Mouse (Mus musculus) intestine, embryonic 14.5 days (tissue): ENCODE measurements around the gene Ctsc. TPM values are rescaled to one million over a fixed set of nuclear protein-coding genes. Genes with fewer than 3 reads are reported as not detected.
A peak's percentile ranks its signal among the peaks of the same experiment; 100 is the strongest.

Experiments
- ATAC-seq: fragments of 200-750 bp; cut with Nextera tagmentation; replicated peaks from 2 replicates; pipeline ENCODE4 v1.8.0; 2017; ENCODE audit warnings: low read depth, moderate number of reproducible peaks, moderate TSS enrichment, moderate library complexity; ENCODE audit not compliant: low FRiP score, low TSS enrichment
- DNase-seq: peaks from one replicate; pipeline ENCODE4 v3.0.0-alpha.2; 2018; ENCODE audit warnings: low spot score
- H3K27ac ChIP-seq: fragments of 300-500 bp; sonication (generic); 2 replicates; pipeline ENCODE4 v1.5.1; 2014; ENCODE audit warnings: low read depth, mild to moderate bottlenecking, control low read depth
- H3K27me3 ChIP-seq: fragments of 300-500 bp; sonication (generic); replicated peaks from 2 replicates; pipeline ENCODE4 v1.6.1; 2014; ENCODE audit warnings: low read length, control low read depth; ENCODE audit not compliant: control insufficient read depth, insufficient read depth
- H3K36me3 ChIP-seq: fragments of 300-500 bp; sonication (generic); 2 replicates; pipeline ENCODE4 v1.6.1; 2014; ENCODE audit warnings: low read length, control low read depth; ENCODE audit not compliant: control insufficient read depth, insufficient read depth
- H3K4me1 ChIP-seq: fragments of 300-500 bp; sonication (generic); replicated peaks from 2 replicates; pipeline ENCODE4 v1.6.1; 2014; ENCODE audit warnings: low read length, control low read depth, mixed read lengths; ENCODE audit not compliant: control insufficient read depth, insufficient read depth
- H3K4me2 ChIP-seq: fragments of 300-500 bp; sonication (generic); 2 replicates; pipeline ENCODE4 v1.6.1; 2014; ENCODE audit warnings: low read length
- H3K4me3 ChIP-seq: fragments of 300-500 bp; sonication (generic); 2 replicates; pipeline ENCODE4 v1.5.1; 2014; ENCODE audit warnings: low read depth, low read length, control low read depth, mixed read lengths
- H3K9ac ChIP-seq: fragments of 300-500 bp; sonication (generic); 2 replicates; pipeline ENCODE4 v1.6.1; 2014; ENCODE audit warnings: mild to moderate bottlenecking, low read length
- H3K9me3 ChIP-seq: fragments of 300-500 bp; sonication (generic); 2 replicates; pipeline ENCODE4 v1.6.1; 2016; ENCODE audit warnings: low read length, control low read depth; ENCODE audit not compliant: control insufficient read depth
- WGBS: fragments of 180-500 bp; shearing (Covaris S2); extraction: QIAGEN DNeasy Blood & Tissue Kit; methylation state at CpG from one replicate; pipeline ENCODE4 v1.1.7; 2014; 5-methylcytosine and 5-hydroxymethylcytosine counted together
- polyA plus RNA-seq: library from polyadenylated mRNA; unstranded; fragments of >200 nt; fragmentation: Nextera tagmentation; extraction: Ambion mirVana; gene quantifications from 2 replicates; pipeline ENCODE4 v1.2.1, GENCODE M21; 2014

Ctsc gene
- polyA plus RNA-seq, 1 experiment from 2014 or later, result 62.7 TPM

DNA sequence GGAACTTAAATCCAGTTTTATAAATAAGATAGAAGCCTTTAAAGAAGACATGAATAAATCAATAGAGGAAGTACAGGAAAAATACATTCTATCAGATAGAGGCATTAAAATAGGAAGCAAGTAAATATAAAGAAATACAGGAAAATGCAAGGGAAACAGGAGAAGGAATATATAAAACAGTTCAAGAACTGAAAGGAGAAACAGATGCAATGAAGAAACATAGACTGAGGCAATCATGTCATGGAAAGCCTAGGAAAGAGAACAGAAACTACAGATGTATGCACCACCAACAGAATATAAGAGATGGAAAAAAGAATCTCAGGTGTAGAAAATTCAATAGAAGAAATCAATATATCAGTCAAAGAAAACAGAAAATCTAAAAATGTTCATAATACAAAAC is 25.8 kb upstream of the Ctsc start:
- DNase-seq (no peak), ATAC-seq (no peak)
- Histone ChIP-seq H3K9ac (no peak overlapping the region), H3K4me1 (no peaks in the 10 kb centered on the region), H3K27me3 (no peaks in the 10 kb centered on the region), H3K9me3 (no peaks in the 10 kb centered on the region), H3K36me3 (no peaks in the 10 kb centered on the region), H3K27ac (no peak overlapping the region), H3K4me3 (no peak overlapping the region), H3K4me2 (no peak overlapping the region)

DNA sequence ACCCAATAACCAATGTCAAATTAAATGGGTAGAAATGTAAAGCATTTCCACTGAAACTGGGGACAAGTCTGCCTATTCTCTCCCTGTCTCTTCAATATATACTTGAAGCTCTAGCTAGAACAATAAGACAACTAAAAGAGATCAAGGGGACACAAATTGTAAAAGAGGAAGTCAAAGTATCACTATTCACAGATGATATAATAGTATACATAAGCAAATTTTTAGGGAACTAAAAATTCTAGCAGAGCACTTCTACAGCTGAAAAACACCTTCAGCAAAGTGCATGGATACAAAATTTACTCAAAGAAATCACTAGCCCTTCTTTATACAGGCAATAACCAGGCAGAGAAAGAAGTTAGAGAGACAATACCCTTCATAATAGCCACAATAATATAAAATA is 23.0 kb upstream of the Ctsc start:
- Histone ChIP-seq H3K4me1 (no peaks in the 10 kb centered on the region), H3K4me3 (no peak overlapping the region), H3K4me2 (no peak overlapping the region), H3K9me3 (no peaks in the 10 kb centered on the region), H3K9ac (no peak overlapping the region), H3K27me3 (no peaks in the 10 kb centered on the region), H3K36me3 (no peaks in the 10 kb centered on the region), H3K27ac (no peak overlapping the region)
- DNase-seq (no peak), ATAC-seq (no peak)

DNA sequence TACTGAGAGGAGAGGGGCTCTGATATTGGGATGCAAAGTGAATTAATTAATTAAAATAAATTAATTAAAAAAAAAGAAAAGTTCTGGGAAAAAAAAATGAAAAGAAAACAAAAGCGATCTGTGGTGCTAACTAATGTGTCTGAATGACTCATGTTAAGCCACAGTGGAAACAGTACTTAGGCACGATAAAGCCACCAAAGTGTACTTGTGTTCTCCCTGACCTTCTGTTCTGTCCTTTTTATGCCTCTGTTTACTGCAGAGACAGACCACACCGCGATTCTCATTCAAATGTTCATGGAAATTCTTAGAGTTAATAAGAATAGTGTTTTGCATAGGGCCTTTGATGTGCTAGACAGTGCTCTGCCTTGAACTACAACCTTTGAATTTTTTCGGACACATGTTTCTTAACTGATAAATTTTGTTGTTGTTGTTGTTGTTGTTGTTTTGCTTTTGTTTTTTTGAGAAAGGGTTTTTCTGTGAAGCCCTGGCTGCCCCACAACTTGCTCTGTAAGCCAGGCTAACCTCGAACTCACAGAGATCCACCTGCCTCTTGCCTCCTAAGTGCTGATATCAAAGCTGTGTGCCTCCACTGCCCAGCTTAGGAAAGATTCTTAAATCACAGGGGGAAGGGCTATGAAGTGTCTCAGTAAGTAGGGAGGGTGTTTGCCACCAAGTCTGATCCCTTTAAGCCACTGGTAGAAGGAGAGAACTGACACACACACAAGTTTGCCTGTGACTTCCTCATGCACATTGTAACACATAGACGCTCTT is 18.5 kb upstream of the Ctsc start:
- H3K4me2 ChIP-seq, result no peak overlapping the region
- no peak overlapping the region for H3K4me3 ChIP-seq
- H3K9ac ChIP-seq, result no peak overlapping the region
- no peak overlapping the region for H3K27ac ChIP-seq
- no peaks in the 10 kb centered on the region for H3K36me3 ChIP-seq
- H3K9me3 ChIP-seq, result no peaks in the 10 kb centered on the region
- 66% methylated on average over 7 of the region's 7 CpGs for WGBS
- no peaks in the 10 kb centered on the region for H3K4me1 ChIP-seq
- ATAC-seq, result no peak
- DNase-seq, result no peak
- no peaks in the 10 kb centered on the region for H3K27me3 ChIP-seq

DNA sequence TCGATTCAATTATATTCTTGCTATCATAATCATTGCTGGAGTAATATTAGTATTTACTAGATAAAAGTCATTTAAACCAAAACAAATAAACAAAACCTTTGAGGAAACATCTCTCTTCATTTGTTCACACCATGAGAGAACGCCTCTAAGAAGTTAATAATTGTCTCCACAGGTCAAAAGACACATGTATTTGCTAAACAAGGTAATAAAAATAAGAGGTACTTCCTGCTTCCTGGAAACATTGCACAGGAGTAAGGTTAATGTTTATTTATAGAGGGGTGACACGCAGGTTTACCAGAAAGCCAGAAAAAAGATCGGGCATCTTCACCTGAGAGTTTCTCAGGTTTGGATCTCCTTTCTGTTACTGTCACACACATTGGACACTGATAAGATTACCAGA is 16.1 kb upstream of the Ctsc start:
- no peak for DNase-seq

DNA sequence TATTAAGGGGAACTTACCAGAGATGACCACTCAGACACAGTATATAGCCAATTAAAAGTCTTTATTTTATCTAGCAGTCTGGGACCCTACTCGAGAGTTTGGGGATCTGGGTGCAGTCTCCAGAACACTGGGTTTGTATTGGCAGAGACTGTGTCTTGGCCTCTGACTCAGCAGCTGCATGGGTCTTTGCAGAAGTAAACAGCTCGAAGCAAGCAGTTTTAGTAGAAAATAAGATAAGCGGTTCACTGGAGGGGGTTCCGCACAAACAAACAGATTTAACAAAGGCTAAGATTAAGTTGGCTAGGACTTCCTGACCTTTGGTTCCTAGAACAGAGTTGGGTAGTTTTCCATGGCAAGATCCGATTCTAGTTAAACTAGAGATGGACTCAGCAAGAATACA is 13.0 kb upstream of the Ctsc start:
- no peak overlapping the region for H3K27ac ChIP-seq
- H3K4me2 ChIP-seq, result no peak overlapping the region
- H3K4me3 ChIP-seq, result no peak overlapping the region
- H3K9me3 ChIP-seq, result no peaks in the 10 kb centered on the region
- H3K27me3 ChIP-seq, result no peaks in the 10 kb centered on the region
- H3K4me1 ChIP-seq, result no peaks in the 10 kb centered on the region
- ATAC-seq, result no peak
- WGBS, result 77% methylated on average over 5 of the region's 5 CpGs
- no peak overlapping the region for H3K9ac ChIP-seq
- DNase-seq, result no peak
- H3K36me3 ChIP-seq, result no peaks in the 10 kb centered on the region

More for the DNA sequence above, 16.1 kb upstream of the Ctsc start:
- Histone ChIP-seq H3K4me1 (no peaks in the 10 kb centered on the region), H3K27me3 (no peaks in the 10 kb centered on the region), H3K4me3 (no peak overlapping the region), H3K4me2 (no peak overlapping the region), H3K36me3 (no peaks in the 10 kb centered on the region), H3K27ac (no peak overlapping the region), H3K9ac (no peak overlapping the region), H3K9me3 (no peaks in the 10 kb centered on the region)
- WGBS, result 64% methylated on average over 4 of the region's 4 CpGs
- no peak for ATAC-seq

DNA sequence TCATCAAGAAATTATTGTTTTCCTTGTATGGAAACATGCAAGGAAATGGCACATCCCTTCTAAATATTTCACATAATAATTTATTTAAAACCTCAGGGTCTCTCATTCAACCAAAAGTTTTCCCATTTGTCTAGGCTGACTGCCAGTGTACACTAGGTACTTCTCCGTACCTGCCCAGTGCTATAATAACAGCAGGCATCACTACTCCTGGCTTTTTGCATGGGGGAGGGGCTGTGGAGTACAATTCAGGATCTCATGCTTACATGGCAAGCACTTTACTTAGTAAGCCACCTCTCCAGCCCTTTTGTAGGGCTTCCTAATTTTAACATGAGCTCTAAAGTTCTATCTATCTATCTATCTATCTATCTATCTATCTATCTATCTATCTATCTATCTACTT is 8.0 kb upstream of the Ctsc start:
- H3K9ac ChIP-seq, result no peak overlapping the region
- no peak overlapping the region for H3K4me3 ChIP-seq
- no peaks in the 10 kb centered on the region; the same call in 1 of the 2 replicates for H3K4me1 ChIP-seq
- no peak for ATAC-seq
- no peak overlapping the region for H3K4me2 ChIP-seq
- H3K27me3 ChIP-seq, result no peaks in the 10 kb centered on the region
- no peak for DNase-seq
- H3K9me3 ChIP-seq, result no peaks in the 10 kb centered on the region
- 68% methylated on average over 1 of the region's 1 CpGs for WGBS
- no peak overlapping the region for H3K27ac ChIP-seq
- H3K36me3 ChIP-seq, result no peaks in the 10 kb centered on the region

DNA sequence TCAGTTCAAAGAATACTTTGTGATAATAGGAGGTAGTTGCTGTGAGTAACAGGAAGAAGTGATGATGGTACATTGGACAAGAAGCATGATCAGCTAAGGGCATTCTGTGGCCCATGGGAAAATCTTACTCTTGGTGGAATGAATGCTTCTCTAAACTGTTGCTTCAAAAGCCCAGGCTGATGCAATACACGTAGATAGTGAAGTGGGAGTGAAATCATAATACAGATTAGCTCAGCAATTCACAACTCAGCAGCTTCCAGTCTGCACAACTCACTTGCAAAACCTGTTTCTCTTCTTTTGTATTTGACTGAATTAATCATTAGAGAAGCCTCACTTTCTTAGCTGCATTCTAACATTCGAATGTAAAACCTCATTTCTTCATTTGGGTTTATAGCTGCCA is 6.4 kb upstream of the Ctsc start:
- no peak overlapping the region for H3K4me2 ChIP-seq
- H3K27ac ChIP-seq, result no peak overlapping the region
- no peaks in the 10 kb centered on the region for H3K27me3 ChIP-seq
- no peak overlapping the region for H3K9ac ChIP-seq
- no peaks in the 10 kb centered on the region for H3K9me3 ChIP-seq
- no peaks in the 10 kb centered on the region for H3K36me3 ChIP-seq
- no peaks in the 10 kb centered on the region; the same call in 1 of the 2 replicates for H3K4me1 ChIP-seq
- H3K4me3 ChIP-seq, result no peak overlapping the region
- DNase-seq (no peak), ATAC-seq (peak; percentile 85)
- 38% methylated on average over 2 of the region's 2 CpGs for WGBS

DNA sequence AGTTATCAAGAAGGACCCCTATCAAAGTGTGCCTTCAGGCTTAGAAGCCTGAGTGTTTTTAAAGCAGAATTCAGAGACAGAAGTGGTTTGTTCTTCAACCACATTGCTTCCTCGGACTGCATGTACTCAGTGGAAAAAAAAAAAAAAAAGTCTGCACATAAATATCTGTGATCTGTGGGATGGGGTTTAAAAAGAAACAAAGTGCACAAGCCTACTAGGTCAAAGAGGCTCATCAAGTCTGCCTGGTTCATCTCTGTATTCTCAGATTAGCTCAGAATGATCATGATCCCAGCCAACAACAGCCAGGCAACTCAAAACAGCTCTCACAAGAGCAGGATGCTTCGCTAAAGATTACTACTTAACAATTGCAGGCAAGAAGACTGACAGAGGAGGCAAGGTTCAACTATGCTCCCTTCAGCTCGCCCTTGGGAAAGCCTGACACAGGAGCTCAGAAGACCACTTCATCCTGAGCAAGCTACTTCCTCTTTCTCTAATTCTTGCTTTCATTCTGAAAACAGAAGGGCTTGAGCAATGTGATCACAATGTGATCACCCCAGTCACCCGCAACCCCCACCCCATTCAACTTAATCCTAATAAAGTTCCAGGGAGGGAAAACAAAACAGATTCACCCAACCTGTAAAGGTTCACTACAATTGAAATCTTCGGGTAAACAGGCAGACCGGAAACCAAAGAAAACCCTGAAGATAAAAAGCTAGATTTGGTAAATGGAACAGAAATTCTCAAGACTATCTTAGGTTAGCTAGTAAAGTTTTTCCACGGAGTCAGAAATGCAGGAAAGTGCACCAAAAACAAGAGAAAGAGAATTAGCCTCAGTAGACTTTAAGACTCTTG is 745 bp upstream of the Ctsc start:
- Histone ChIP-seq H3K27ac (no peak overlapping the region), H3K27me3 (no peaks in the 10 kb centered on the region), H3K4me2 (peak overlapping the region; percentile 94), H3K36me3 (no peaks in the 10 kb centered on the region), H3K4me3 (peak overlapping the region; percentile 59), H3K4me1 (peaks cover 5% of the 10 kb centered on the region; the same call in 1 of the 2 replicates), H3K9me3 (no peaks in the 10 kb centered on the region), H3K9ac (peak overlapping the region; percentile 65)
- peak; percentile 55 for DNase-seq
- WGBS, result 44% methylated on average over 7 of the region's 7 CpGs
- no peak for ATAC-seq
